ENCODE assay signal across 8 mouse cellular contexts in the genomic region with DNA sequence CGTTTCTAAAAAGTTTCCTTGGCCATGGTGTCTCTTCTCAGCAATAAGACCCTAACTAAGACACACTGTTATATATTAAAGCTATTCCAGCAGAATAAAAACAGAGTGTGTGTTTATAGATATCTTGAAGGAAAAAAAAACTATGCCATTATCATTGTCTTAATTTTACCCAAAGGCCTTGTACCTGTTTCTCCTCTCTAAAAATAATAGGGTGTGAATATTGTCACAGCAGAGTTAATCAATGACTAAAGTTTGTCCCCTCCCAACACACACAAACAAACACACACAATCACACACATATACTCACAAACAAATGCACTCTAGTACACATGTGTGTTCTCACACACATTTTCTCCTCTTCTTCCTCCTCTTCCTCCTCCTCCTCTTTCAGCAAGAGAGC. TPM values are rescaled to one million over a fixed set of nuclear protein-coding genes. Genes with fewer than 3 reads are reported as not detected.
DNase-seq lines count a peak whose midpoint lies in the region; ATAC-seq lines count a peak whose summit lies in the region.

A gene (minus strand): TSS at position 101 of the 400 bp plus-strand sequence.

- no peak within 1 kb of the TSS for H3K27ac ChIP-seq in embryonic facial prominence, embryonic 13.5 days
- H3K27ac ChIP-seq in heart, embryonic 10.5 days: no peak within 1 kb of the TSS

- no peak within 1 kb of the TSS for H3K4me3 ChIP-seq in embryonic facial prominence, embryonic 13.5 days
- no peak within 1 kb of the TSS for H3K4me3 ChIP-seq in heart, embryonic 10.5 days

- H3K4me1 ChIP-seq in embryonic facial prominence, embryonic 13.5 days: 0 out of 2 replicates have a peak, but pooled peaks cover 8% of the 10 kb centered on the region
- H3K4me1 ChIP-seq in heart, embryonic 10.5 days: peaks cover 13% of the 10 kb centered on the region; the same call in 1 of the 2 replicates

- H3K4me2 ChIP-seq in embryonic facial prominence, embryonic 13.5 days: no peak within 1 kb of the TSS

- WGBS in embryonic facial prominence, embryonic 13.5 days: 90% methylated on average over 1 of the region's 1 CpGs
- 88% methylated on average over 1 of the region's 1 CpGs for WGBS in heart, embryonic 10.5 days

- no peaks in the 10 kb centered on the region for H3K9me3 ChIP-seq in embryonic facial prominence, embryonic 13.5 days
- no peaks in the 10 kb centered on the region for H3K9me3 ChIP-seq in heart, embryonic 10.5 days

- intact Hi-C loops in left cerebral cortex, postnatal 10 days (cut with DNase I): no loop called here

- no peaks in the 10 kb centered on the region for H3K36me3 ChIP-seq in embryonic facial prominence, embryonic 13.5 days
- H3K36me3 ChIP-seq in heart, embryonic 10.5 days: 0 out of 2 replicates have a peak, but pooled peaks cover 4% of the 10 kb centered on the region

- H3K27me3 ChIP-seq in embryonic facial prominence, embryonic 13.5 days: peaks cover 6% of the 10 kb centered on the region; the same call in 1 of the 2 replicates
- no peaks in the 10 kb centered on the region for H3K27me3 ChIP-seq in heart, embryonic 10.5 days (ENCODE audit: insufficient read depth, poor library complexity, severe bottlenecking)

- no peak for DNase-seq in layer of hippocampus, adult 8-10 months (ENCODE audit: low spot score in 2 of 2)
- DNase-seq in layer of hippocampus, adult 11-12 months (ENCODE audit: low spot score): no peak
- no peak for DNase-seq in heart, embryonic 10.5 days (ENCODE audit: low spot score)
- no peak for DNase-seq in left cerebral cortex, postnatal 10 days (ENCODE audit: extremely low spot score in 1 of 2, low spot score in 2 of 2)
- no peak for DNase-seq in ovary, postnatal 10 days (ENCODE audit: low spot score)
- DNase-seq in Muller cell, postnatal 12 days (ENCODE audit: inconsistent ontology term): no peak

- no peak for ATAC-seq in embryonic facial prominence, embryonic 13.5 days (ENCODE audit: insufficient number of reproducible peaks, insufficient read depth, low FRiP score, low TSS enrichment, low read depth)
- no peak for ATAC-seq in CD4-positive, CD25-positive, alpha-beta regulatory T cell, adult 4 months

- no peak within 1 kb of the TSS for H3K9ac ChIP-seq in embryonic facial prominence, embryonic 13.5 days

RNA-seq across cellular contexts. Expression of the gene that starts here (rescaled TPM):
- total RNA-seq in layer of hippocampus, adult 8-10 months (2022): 10 to 100 TPM; 35.7 to 39.5 (median 38.1) TPM
- polyA plus RNA-seq in embryonic facial prominence, embryonic 13.5 days (2015; fragmentation: Nextera tagmentation; extraction: Ambion mirVana): 10.7 and 11.1 TPM in 2 replicates
- polyA plus RNA-seq in heart, embryonic 10.5 days (2016; fragmentation: Nextera tagmentation; extraction: Ambion mirVana): 49.8 and 63.3 TPM in 2 replicates
- total RNA-seq in left cerebral cortex, postnatal 10 days (2021): 10 to 100 TPM; 44.4 to 45.0 TPM
- polyA plus RNA-seq in CD4-positive, CD25-positive, alpha-beta regulatory T cell, adult 4 months (2017; shearing (Covaris generic)): not detected

Comparison
In these comparisons a context has a peak if more than half of its experiments do, and no peak if none do; other contexts are left out.
1. RNA of the gene that starts here (polyA plus RNA-seq): 49.8 to 63.3 TPM in heart, embryonic 10.5 days and 10.7 to 11.1 TPM in embryonic facial prominence, embryonic 13.5 days; not detected in CD4-positive, CD25-positive, alpha-beta regulatory T cell, adult 4 months; every median in the first group is over 10 times any median in the second.